Mouse (Mus musculus): ENCODE measurements at regions not wholly inside any gene's neighbourhood (a gene's known extent, or its start where the extent isn't known, plus 50 kb on each side); places are given as distances from the start of the nearest gene placed in this dataset.

DNA sequence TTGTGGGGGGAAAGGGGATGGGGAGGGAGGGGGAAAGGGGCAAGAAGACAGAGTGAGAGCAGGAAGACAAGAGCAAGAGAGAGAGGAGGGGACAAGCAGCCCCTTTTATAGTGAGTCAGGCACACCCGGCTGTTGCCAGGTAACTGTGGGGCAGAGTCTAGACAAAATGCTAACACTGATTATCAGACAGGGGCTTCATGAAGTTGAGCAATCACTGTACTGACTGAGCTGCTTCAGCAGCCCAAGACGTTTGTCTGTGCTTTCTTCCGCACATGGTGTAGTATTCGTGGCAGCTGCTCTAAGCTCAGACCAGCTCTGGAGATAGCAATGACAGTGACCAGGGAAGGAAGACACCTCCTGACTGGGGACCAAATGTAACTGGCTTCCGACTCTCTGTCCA lies 385.2 kb downstream of the Matn1 start:
- TF ChIP-seq GATA1 (IDR thresholded peaks at IDR 0.05; ENCODE audit: low read length) = no peak
- TF ChIP-seq TAL1 (IDR thresholded peaks at IDR 0.05; ENCODE audit: low read length) = no peak

All from erythroblast, embryonic 14.5 days (primary cell).